Mouse (Mus musculus) stomach, embryonic 16.5 days (tissue): ENCODE measurements at regions not wholly inside any gene's neighbourhood (a gene's known extent, or its start where the extent isn't known, plus 50 kb on each side); places are given as distances from the start of the nearest gene placed in this dataset.
A peak's percentile ranks its signal among the peaks of the same experiment; 100 is the strongest.

ENCODE experiments used
- ATAC-seq: fragments of 200-750 bp; cut with Nextera tagmentation; 2 replicates; pipeline ENCODE4 v1.8.0; 2017; ENCODE audit warnings: moderate number of reproducible peaks, moderate TSS enrichment; ENCODE audit not compliant: insufficient read depth, low FRiP score
- H3K27ac ChIP-seq: fragments of 300-500 bp; sonication (generic); 2 replicates; pipeline ENCODE4 v1.5.1; 2014; ENCODE audit warnings: low read length
- H3K27me3 ChIP-seq: fragments of 300-500 bp; sonication (generic); 2 replicates; pipeline ENCODE4 v1.6.1; 2014; ENCODE audit warnings: low read length, control low read depth, mixed read lengths; ENCODE audit not compliant: control insufficient read depth, insufficient read depth
- H3K36me3 ChIP-seq: fragments of 300-500 bp; sonication (generic); 2 replicates; pipeline ENCODE4 v1.6.1; 2014; ENCODE audit warnings: low read length; ENCODE audit not compliant: control insufficient read depth, insufficient read depth
- H3K4me1 ChIP-seq: fragments of 300-500 bp; sonication (generic); 2 replicates; pipeline ENCODE4 v1.6.1; 2014; ENCODE audit warnings: low read length, control low read depth, mixed read lengths; ENCODE audit not compliant: control insufficient read depth, insufficient read depth
- H3K4me2 ChIP-seq: fragments of 300-500 bp; sonication (generic); 2 replicates; pipeline ENCODE4 v1.6.1; 2014; ENCODE audit warnings: low read depth, low read length, mixed read lengths
- H3K4me3 ChIP-seq: fragments of 300-500 bp; sonication (generic); replicated peaks from 2 replicates; pipeline ENCODE4 v1.5.1; 2014; ENCODE audit warnings: mild to moderate bottlenecking, low read length
- H3K9ac ChIP-seq: fragments of 300-500 bp; sonication (generic); 2 replicates; pipeline ENCODE4 v1.6.1; 2014; ENCODE audit warnings: low read length
- H3K9me3 ChIP-seq: fragments of 300-500 bp; sonication (generic); replicated peaks from 2 replicates; pipeline ENCODE4 v1.6.1; 2016; ENCODE audit warnings: low read length, control low read depth; ENCODE audit not compliant: control insufficient read depth
- WGBS: fragments of 180-500 bp; shearing (Covaris S2); extraction: QIAGEN DNeasy Blood & Tissue Kit; methylation state at CpG from one replicate; pipeline ENCODE4 v1.1.7; 2014; 5-methylcytosine and 5-hydroxymethylcytosine counted together

DNA sequence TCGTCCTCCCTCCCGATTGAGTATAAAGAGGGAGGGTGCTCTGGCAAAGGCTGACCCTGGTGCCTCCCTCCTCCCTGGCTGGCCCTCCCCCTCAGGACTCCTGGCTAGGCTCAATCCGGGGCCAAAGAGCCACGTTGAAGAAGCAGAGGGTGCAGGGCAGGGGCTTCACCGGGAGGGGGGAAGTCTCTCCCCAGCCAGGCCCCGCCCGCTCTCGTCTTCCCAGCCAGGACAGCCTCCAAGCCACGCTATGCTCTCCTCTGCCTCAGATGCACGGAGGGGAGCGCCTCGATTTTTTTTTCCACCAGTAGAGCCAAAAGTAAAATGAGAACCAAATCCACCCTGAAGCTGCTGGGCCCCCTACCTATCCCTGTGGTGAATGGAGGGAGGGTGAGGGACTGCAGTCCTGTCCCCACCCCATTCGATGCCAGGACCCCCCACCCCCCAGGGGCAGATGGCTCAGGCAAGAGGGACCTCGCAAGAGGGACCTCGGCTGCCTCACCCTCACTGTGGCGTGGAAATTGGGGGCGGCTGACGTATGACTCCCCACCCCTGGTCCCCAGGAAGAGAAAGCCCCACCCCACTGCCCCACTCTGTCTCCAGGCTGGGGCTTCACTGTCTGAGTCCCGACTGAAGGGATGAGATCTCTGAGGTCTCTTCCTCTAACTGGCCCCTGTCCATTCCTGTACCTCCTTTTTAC, 53.2 kb upstream of the Col1a1 start:
- H3K4me3 ChIP-seq: peak overlapping the region; percentile 16
- H3K9me3 ChIP-seq: no peaks in the 10 kb centered on the region
- peak overlapping the region; percentile 54 for H3K4me2 ChIP-seq
- H3K27me3 ChIP-seq: peaks cover 8% of the 10 kb centered on the region
- H3K36me3 ChIP-seq: no peaks in the 10 kb centered on the region
- peaks cover 16% of the 10 kb centered on the region for H3K4me1 ChIP-seq
- WGBS: 1% methylated on average over 18 of the region's 19 CpGs
- H3K27ac ChIP-seq: peak overlapping the region; percentile 99
- peak overlapping the region; percentile 70 for H3K9ac ChIP-seq
- peak; percentile 84 for ATAC-seq

GRCm38 (mm10) chr11:94881982-94882686, 53.9 kb upstream of the Col1a1 start:
- peak overlapping the region; percentile 99 for H3K27ac ChIP-seq
- H3K36me3 ChIP-seq: no peaks in the 10 kb centered on the region
- peak; percentile 90 for ATAC-seq
- peak overlapping the region; percentile 29; the same call in 1 of the 2 replicates for H3K4me3 ChIP-seq
- peaks cover 8% of the 10 kb centered on the region for H3K27me3 ChIP-seq
- H3K9me3 ChIP-seq: no peaks in the 10 kb centered on the region
- H3K9ac ChIP-seq: peak overlapping the region; percentile 70
- H3K4me2 ChIP-seq: peak overlapping the region; percentile 54
- peaks cover 18% of the 10 kb centered on the region for H3K4me1 ChIP-seq
- WGBS: 12% methylated on average over 9 of the region's 9 CpGs

- 5% methylated on average over 27 of the region's 27 CpGs for WGBS
- Histone ChIP-seq H3K9ac (peak overlapping the region; percentile 70), H3K36me3 (no peaks in the 10 kb centered on the region), H3K9me3 (no peaks in the 10 kb centered on the region), H3K27me3 (peaks cover 8% of the 10 kb centered on the region), H3K4me3 (peak overlapping the region; percentile 29), H3K4me2 (peak overlapping the region; percentile 51), H3K27ac (peak overlapping the region; percentile 99), H3K4me1 (peaks cover 18% of the 10 kb centered on the region)
- no peak for ATAC-seq
Measured at GRCm38 (mm10) chr11:94880896-94881840, 54.9 kb upstream of the Col1a1 start.

DNA sequence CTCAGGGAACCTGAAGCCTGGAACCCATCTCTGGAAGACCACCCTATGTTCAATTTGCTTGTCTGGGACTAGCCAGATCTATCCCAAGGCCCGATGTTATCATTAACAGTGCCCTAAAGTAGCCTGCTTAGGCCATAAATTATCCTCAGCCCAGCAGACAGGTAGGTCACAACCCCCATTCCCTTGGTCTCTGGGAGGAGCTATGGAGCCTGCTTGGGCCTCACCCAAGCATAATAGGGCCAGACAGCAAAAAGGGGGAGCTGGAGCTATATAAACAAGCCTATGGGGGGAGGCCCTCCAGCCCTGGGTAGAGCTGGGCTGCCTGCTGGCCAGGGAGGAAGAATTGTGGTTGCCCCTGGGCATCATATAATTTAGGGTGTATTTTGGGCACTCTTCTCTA, 59.3 kb upstream of the Col1a1 start:
- Histone ChIP-seq H3K9ac (no peak overlapping the region), H3K4me1 (peaks cover 24% of the 10 kb centered on the region), H3K4me2 (no peak overlapping the region), H3K36me3 (no peaks in the 10 kb centered on the region), H3K27ac (no peak overlapping the region), H3K9me3 (no peaks in the 10 kb centered on the region), H3K27me3 (peaks cover 4% of the 10 kb centered on the region), H3K4me3 (no peak overlapping the region)
- 15% methylated on average over 1 of the region's 1 CpGs for WGBS
- no peak for ATAC-seq

DNA sequence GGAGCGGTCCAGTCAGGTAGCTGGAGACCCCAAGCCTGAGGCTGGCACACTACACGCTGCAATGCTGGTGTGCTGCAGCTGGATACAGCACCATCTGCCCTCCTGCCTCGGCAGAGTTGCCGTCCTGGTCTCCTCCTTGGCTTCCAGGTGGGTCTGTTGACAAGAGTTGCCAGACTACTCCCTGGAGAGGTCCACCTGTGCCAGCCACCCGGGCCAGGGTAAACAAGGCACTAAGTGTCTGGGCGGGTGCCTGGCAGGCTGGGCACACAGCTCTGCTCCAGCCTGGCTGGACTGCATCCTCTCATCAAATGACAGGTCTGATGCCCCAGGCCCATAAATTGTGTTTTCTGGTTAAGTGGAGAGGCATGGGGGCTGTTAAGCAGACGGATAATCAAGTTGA, 61.0 kb upstream of the Col1a1 start:
- no peaks in the 10 kb centered on the region for H3K36me3 ChIP-seq
- no peak for ATAC-seq
- H3K27ac ChIP-seq: peak overlapping the region; percentile 97; the same call in 1 of the 2 replicates
- no peaks in the 10 kb centered on the region for H3K9me3 ChIP-seq
- H3K9ac ChIP-seq: no peak overlapping the region; the same call in 1 of the 2 replicates
- peaks cover 18% of the 10 kb centered on the region for H3K4me1 ChIP-seq
- no peaks in the 10 kb centered on the region for H3K27me3 ChIP-seq
- 54% methylated on average over 7 of the region's 7 CpGs for WGBS
- H3K4me3 ChIP-seq: no peak overlapping the region
- H3K4me2 ChIP-seq: no peak overlapping the region

- no peaks in the 10 kb centered on the region for H3K36me3 ChIP-seq
- H3K4me2 ChIP-seq: peak overlapping the region; percentile 54
- H3K9ac ChIP-seq: peak overlapping the region; percentile 73
- H3K4me1 ChIP-seq: peaks cover 18% of the 10 kb centered on the region
- no peaks in the 10 kb centered on the region for H3K9me3 ChIP-seq
- H3K27me3 ChIP-seq: no peaks in the 10 kb centered on the region
- H3K27ac ChIP-seq: peak overlapping the region; percentile 97
- peak overlapping the region; percentile 33 for H3K4me3 ChIP-seq
- 6% methylated on average over 7 of the region's 7 CpGs for WGBS
- ATAC-seq: peak; percentile 49
Measured at GRCm38 (mm10) chr11:94874155-94874561, 61.9 kb upstream of the Col1a1 start.

DNA sequence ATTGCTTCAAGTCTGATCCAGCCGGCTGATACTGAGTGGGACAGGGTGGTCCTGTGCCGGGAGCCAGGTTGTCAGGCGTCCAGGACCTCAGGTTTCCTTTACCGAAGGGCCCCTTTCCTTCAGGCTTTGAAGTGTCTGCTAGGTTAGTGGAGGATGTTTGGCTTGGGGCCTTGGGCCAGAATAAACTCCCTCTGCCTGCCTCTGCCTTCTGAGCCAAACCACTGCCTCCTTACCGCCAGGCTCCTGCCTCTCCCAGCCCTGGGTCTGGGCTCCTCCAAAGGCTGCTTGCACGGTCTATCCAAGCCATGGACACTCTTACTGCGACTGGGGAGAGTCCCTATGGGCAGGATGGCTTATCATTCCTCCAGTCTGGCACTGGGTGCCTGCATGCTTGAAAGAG, 62.3 kb upstream of the Col1a1 start:
- peak overlapping the region; percentile 73 for H3K9ac ChIP-seq
- H3K27me3 ChIP-seq: no peaks in the 10 kb centered on the region
- ATAC-seq: no peak
- no peaks in the 10 kb centered on the region for H3K9me3 ChIP-seq
- H3K4me1 ChIP-seq: peaks cover 18% of the 10 kb centered on the region
- H3K36me3 ChIP-seq: no peaks in the 10 kb centered on the region
- peak overlapping the region; percentile 54 for H3K4me2 ChIP-seq
- peak overlapping the region; percentile 33 for H3K4me3 ChIP-seq
- 7% methylated on average over 7 of the region's 7 CpGs for WGBS
- H3K27ac ChIP-seq: peak overlapping the region; percentile 97

- Histone ChIP-seq H3K36me3 (no peaks in the 10 kb centered on the region), H3K4me2 (peak overlapping the region; percentile 54), H3K9me3 (no peaks in the 10 kb centered on the region), H3K4me1 (peaks cover 17% of the 10 kb centered on the region), H3K9ac (peak overlapping the region; percentile 73), H3K27ac (peak overlapping the region; percentile 97), H3K27me3 (no peaks in the 10 kb centered on the region), H3K4me3 (peak overlapping the region; percentile 33)
- ATAC-seq: peak; percentile 87
- under 1% methylated on average over 19 of the region's 19 CpGs for WGBS
Measured at GRCm38 (mm10) chr11:94872921-94873320, 63.1 kb upstream of the Col1a1 start.
